Mouse (Mus musculus) bone marrow, adult 2 months (tissue): ENCODE results near the gene Ddah1.

Source experiments
- CTCF ChIP-seq: fragments of 200-500 bp; IDR thresholded peaks from 2 replicates; pipeline ENCODE4 v1.5.1; 2011; ENCODE audit warnings: low read length, control low read depth; ENCODE audit not compliant: control insufficient read depth, insufficient read depth
- POLR2A ChIP-seq: fragments of 200-500 bp; IDR thresholded peaks from 2 replicates; pipeline ENCODE4 v1.6.1; 2011; ENCODE audit warnings: low read depth, mild to moderate bottlenecking, control low read depth, low read length, borderline replicate concordance; ENCODE audit not compliant: control insufficient read depth

GRCm38 (mm10) chr3:145729531-145729930 is 28.9 kb upstream of the Ddah1 start:
- TF ChIP-seq CTCF (no peak), POLR2A (no peak)
